In genomic region chr17:27925054-27925453, GRCm38 (mm10) we compare ENCODE assay signal across 18 mouse cellular contexts. TPM values are rescaled to one million over a fixed set of nuclear protein-coding genes. Genes with fewer than 3 reads are reported as not detected.
DNase-seq lines count a peak whose midpoint lies in the region; ATAC-seq and TF ChIP-seq lines count a peak whose summit lies in the region.
"Had no signal": no experiment of that assay in that cellular context is flagged by ENCODE, and none has a peak within 500 bp of the region (broad histone marks: within the 10 kb centered on the region; RNA-seq: fewer than 3 reads in every experiment).

No protein-coding gene starts in this region.

- peaks cover 25% of the 10 kb centered on the region; the same call in 1 of the 2 replicates for H3K4me1 ChIP-seq in kidney, embryonic 16.5 days (ENCODE audit: insufficient read depth, low read length)
- peaks cover 8% of the 10 kb centered on the region for H3K4me1 ChIP-seq in stomach, postnatal 0 days (replicated peaks; ENCODE audit: control insufficient read depth, insufficient read depth)
- peaks cover 14% of the 10 kb centered on the region for H3K4me1 ChIP-seq in heart, adult 2 months (ENCODE audit: control insufficient read depth, insufficient read depth, low read length)
- no peaks in the 10 kb centered on the region for H3K4me1 ChIP-seq in liver, embryonic 11.5 days (replicated peaks; ENCODE audit: control insufficient read depth, insufficient read depth, low read length)

- H3K4me3 ChIP-seq in kidney, embryonic 16.5 days (ENCODE audit: low read length): no peak overlapping the region
- no peak overlapping the region for H3K4me3 ChIP-seq in stomach, postnatal 0 days (ENCODE audit: low read depth, low read length)
- no peak overlapping the region for H3K4me3 ChIP-seq in heart, adult 2 months
- no peak overlapping the region for H3K4me3 ChIP-seq in liver, embryonic 11.5 days (ENCODE audit: low read depth, low read length)
- H3K4me3 ChIP-seq: embryonic facial prominence, embryonic 10.5 days; heart, embryonic 12.5 days had no signal

- no peak for TF ChIP-seq CTCF in stomach, postnatal 0 days (IDR thresholded peaks at IDR 0.05; ENCODE audit: low read depth)
- TF ChIP-seq CTCF in heart, adult 2 months (IDR thresholded peaks at IDR 0.05): no peak

- TF ChIP-seq EP300 in stomach, postnatal 0 days (optimal IDR thresholded peaks at IDR 0.05): no peak
- TF ChIP-seq EP300 in heart, adult 2 months (IDR thresholded peaks at IDR 0.05; ENCODE audit: insufficient read depth, low read depth, low read length): no peak

- WGBS in kidney, embryonic 16.5 days: 53% methylated on average over 4 of the region's 4 CpGs
- WGBS in stomach, postnatal 0 days: 19% methylated on average over 4 of the region's 4 CpGs
- WGBS in heart, adult 2 months: 60% methylated on average over 4 of the region's 4 CpGs
- WGBS in liver, embryonic 11.5 days: 86% methylated on average over 4 of the region's 4 CpGs

- peaks cover 6% of the 10 kb centered on the region for H3K79me2 ChIP-seq in heart, adult 2 months (replicated peaks; ENCODE audit: control insufficient read depth, insufficient read depth, low read length)

- intact Hi-C loops in heart, adult 2 months (cut with DNase I): no loop called here

- H3K27ac ChIP-seq in kidney, embryonic 16.5 days (ENCODE audit: low read length): no peak overlapping the region
- H3K27ac ChIP-seq in stomach, postnatal 0 days (replicated peaks): peak overlapping the region; percentile 40; the same call in 1 of the 2 replicates
- H3K27ac ChIP-seq in heart, adult 2 months: no peak overlapping the region
- H3K27ac ChIP-seq in liver, embryonic 11.5 days (ENCODE audit: low read depth, low read length): no peak overlapping the region
- H3K27ac ChIP-seq: embryonic facial prominence, embryonic 10.5 days had no signal

- no peaks in the 10 kb centered on the region for H3K36me3 ChIP-seq in kidney, embryonic 16.5 days (ENCODE audit: insufficient read depth, low read length)
- H3K36me3 ChIP-seq in stomach, postnatal 0 days (ENCODE audit: control insufficient read depth, insufficient read depth, low read length): no peaks in the 10 kb centered on the region
- H3K36me3 ChIP-seq in heart, adult 2 months (ENCODE audit: control insufficient read depth, insufficient read depth, low read length): no peaks in the 10 kb centered on the region
- no peaks in the 10 kb centered on the region for H3K36me3 ChIP-seq in liver, embryonic 11.5 days (ENCODE audit: control insufficient read depth, insufficient read depth, low read length)

- ATAC-seq in kidney, embryonic 16.5 days (ENCODE audit: low FRiP score, low TSS enrichment): peak; percentile 62; the same call in 1 of the 2 replicates
- peak; percentile 72 for ATAC-seq in stomach, postnatal 0 days (ENCODE audit: low FRiP score, low TSS enrichment)
- ATAC-seq in liver, embryonic 11.5 days (replicated peaks; ENCODE audit: low FRiP score): no peak
- ATAC-seq: forebrain, embryonic 14.5 days had no signal

- no peak overlapping the region for H3K4me2 ChIP-seq in kidney, embryonic 16.5 days (replicated peaks; ENCODE audit: low read depth, low read length)
- H3K4me2 ChIP-seq in stomach, postnatal 0 days (replicated peaks; ENCODE audit: low read depth): no peak overlapping the region
- H3K4me2 ChIP-seq in liver, embryonic 11.5 days: no peak overlapping the region
- H3K4me2 ChIP-seq: heart, embryonic 12.5 days had no signal

- no peak overlapping the region for H3K9ac ChIP-seq in kidney, embryonic 16.5 days (replicated peaks; ENCODE audit: low read length)
- H3K9ac ChIP-seq in stomach, postnatal 0 days (ENCODE audit: low read length): no peak overlapping the region
- no peak overlapping the region for H3K9ac ChIP-seq in heart, adult 2 months (ENCODE audit: low read depth, low read length)
- H3K9ac ChIP-seq in liver, embryonic 11.5 days (ENCODE audit: low read depth, low read length): no peak overlapping the region
- H3K9ac ChIP-seq: heart, embryonic 12.5 days had no signal

- no peaks in the 10 kb centered on the region for H3K9me3 ChIP-seq in kidney, embryonic 16.5 days (ENCODE audit: low read length)
- no peaks in the 10 kb centered on the region for H3K9me3 ChIP-seq in stomach, postnatal 0 days (ENCODE audit: control insufficient read depth, low read length)
- H3K9me3 ChIP-seq in liver, embryonic 11.5 days (ENCODE audit: control insufficient read depth, low read length): no peaks in the 10 kb centered on the region
- H3K9me3 ChIP-seq: embryonic facial prominence, embryonic 10.5 days; heart, embryonic 12.5 days had no signal

- no peak for DNase-seq in kidney, adult 18-20 months
- DNase-seq in kidney, postnatal 4 days: peak; percentile 51 to 52
- DNase-seq in lung, postnatal 14 days: peak; percentile 85
- DNase-seq in stomach, postnatal 0 days (ENCODE audit: low spot score): peak; percentile 62
- DNase-seq in heart, adult 2 months: no peak
- no peak for DNase-seq in layer of hippocampus, adult 8-10 months (ENCODE audit: low spot score in 2 of 2)
- DNase-seq in liver, embryonic 11.5 days (ENCODE audit: low spot score): no peak
- DNase-seq: adrenal gland, postnatal 14 days; cerebellum, adult 18-20 months; gastrocnemius, postnatal 36 days; heart, postnatal 4 days; right cerebral cortex, adult 18-20 months; spleen, adult 18-20 months; thymus, postnatal 36 days had no signal

- TF ChIP-seq POLR2A in heart, adult 2 months (IDR thresholded peaks at IDR 0.05; ENCODE audit: insufficient read depth, low read depth, low read length): no peak

- no peaks in the 10 kb centered on the region for H3K27me3 ChIP-seq in kidney, embryonic 16.5 days (ENCODE audit: insufficient read depth, low read length)
- H3K27me3 ChIP-seq in stomach, postnatal 0 days (ENCODE audit: control insufficient read depth, insufficient read depth, low read length): no peaks in the 10 kb centered on the region
- no peaks in the 10 kb centered on the region for H3K27me3 ChIP-seq in heart, adult 2 months (ENCODE audit: control insufficient read depth, insufficient read depth, low read length)
- H3K27me3 ChIP-seq in liver, embryonic 11.5 days (replicated peaks; ENCODE audit: control insufficient read depth, insufficient read depth, low read length): no peaks in the 10 kb centered on the region
- H3K27me3 ChIP-seq: heart, embryonic 12.5 days had no signal

RNA-seq across cellular contexts. Expression of gene Taf11, which starts 15.4 kb away (rescaled TPM):
- 59.9 and 72.7 TPM in 2 replicates for polyA plus RNA-seq in kidney, embryonic 16.5 days (2015; fragmentation: Nextera tagmentation; extraction: Ambion mirVana)
- polyA plus RNA-seq in stomach, postnatal 0 days (2015; fragmentation: Nextera tagmentation; extraction: Ambion mirVana): 33.4 and 34.0 TPM in 2 replicates
- 10 to 100 TPM; 21.5 to 21.6 TPM for total RNA-seq in heart, adult 2 months (2021)
- 12.5 and 13.2 TPM in 2 replicates for polyA plus RNA-seq in heart, adult 2 months (2012; rRNA removed)
- total RNA-seq in layer of hippocampus, adult 8-10 months (2022): 10 to 100 TPM; 33.2 to 40.6 (median 37.4) TPM
- polyA plus RNA-seq in liver, embryonic 11.5 days (2014; fragmentation: Nextera tagmentation; extraction: Ambion mirVana): 61.0 and 70.0 TPM in 2 replicates

RNA-seq across cellular contexts. Expression of gene Anks1, which starts 15.9 kb away (rescaled TPM):
- 14.5 and 15.0 TPM in 2 replicates for polyA plus RNA-seq in kidney, embryonic 16.5 days (2015; fragmentation: Nextera tagmentation; extraction: Ambion mirVana)
- polyA plus RNA-seq in stomach, postnatal 0 days (2015; fragmentation: Nextera tagmentation; extraction: Ambion mirVana): 7.8 and 8.3 TPM in 2 replicates
- 10 to 100 TPM; 51.6 to 76.4 TPM for total RNA-seq in heart, adult 2 months (2021)
- 64.4 and 90.1 TPM in 2 replicates for polyA plus RNA-seq in heart, adult 2 months (2012; rRNA removed)
- total RNA-seq in layer of hippocampus, adult 8-10 months (2022): 10 to 100 TPM; 40.2 to 47.4 (median 41.6) TPM
- 8.3 and 8.9 TPM in 2 replicates for polyA plus RNA-seq in liver, embryonic 11.5 days (2014; fragmentation: Nextera tagmentation; extraction: Ambion mirVana)

Comparison
In these comparisons a context has a peak if more than half of its experiments do, and no peak if none do; other contexts are left out.
1. DNase-seq: peak in kidney, postnatal 4 days (2 of 2), lung, postnatal 14 days (single experiment) and stomach, postnatal 0 days (single experiment); none in kidney, adult 18-20 months (single experiment), heart, adult 2 months (0 of 2), layer of hippocampus, adult 8-10 months (0 of 2) and liver, embryonic 11.5 days (single experiment).